Mouse (Mus musculus): Measurements from ENCODE around the gene Agap1.

GRCm38 (mm10) chr1:89583369-89583768 is 128.8 kb downstream of the Agap1 start:
- no peak for TF ChIP-seq POLR2A (IDR thresholded peaks at IDR 0.05; ENCODE audit: insufficient read depth, low read depth, low read length)
- no peak for TF ChIP-seq CTCF (IDR thresholded peaks at IDR 0.05; ENCODE audit: insufficient read depth, low read depth, low read length)
